Mouse (Mus musculus) midbrain, embryonic 13.5 days (tissue): ENCODE results near the gene Tmcc3. TPM values are rescaled to one million over a fixed set of nuclear protein-coding genes. Genes with fewer than 3 reads are reported as not detected.

Experiments used
- ATAC-seq: fragments of 200-750 bp; cut with Nextera tagmentation; 2 replicates; pipeline ENCODE4 v1.8.0; 2017; ENCODE audit warnings: mild to moderate bottlenecking, moderate TSS enrichment, moderate library complexity
- H3K27ac ChIP-seq: fragments of 300-500 bp; sonication (generic); 2 replicates; pipeline ENCODE4 v1.5.1; 2015; ENCODE audit warnings: inconsistent platforms, mild to moderate bottlenecking, moderate library complexity
- H3K27me3 ChIP-seq: fragments of 300-500 bp; sonication (generic); 2 replicates; pipeline ENCODE4 v1.6.1; 2015; ENCODE audit warnings: mild to moderate bottlenecking, inconsistent platforms
- H3K36me3 ChIP-seq: fragments of 300-500 bp; sonication (generic); 2 replicates; pipeline ENCODE4 v1.6.1; 2015; ENCODE audit warnings: mild to moderate bottlenecking, inconsistent platforms
- H3K4me1 ChIP-seq: fragments of 300-500 bp; sonication (generic); replicated peaks from 2 replicates; pipeline ENCODE4 v1.6.1; 2015; ENCODE audit warnings: inconsistent platforms
- H3K4me2 ChIP-seq: fragments of 300-500 bp; sonication (generic); replicated peaks from 2 replicates; pipeline ENCODE4 v1.6.1; 2015; ENCODE audit warnings: moderate library complexity, mild to moderate bottlenecking, inconsistent platforms
- H3K4me3 ChIP-seq: fragments of 300-500 bp; sonication (generic); replicated peaks from 2 replicates; pipeline ENCODE4 v1.5.1; 2015; ENCODE audit warnings: mild to moderate bottlenecking, inconsistent platforms
- H3K9ac ChIP-seq: fragments of 300-500 bp; sonication (generic); replicated peaks from 2 replicates; pipeline ENCODE4 v1.6.1; 2015; ENCODE audit warnings: mild to moderate bottlenecking, inconsistent platforms
- H3K9me3 ChIP-seq: fragments of 300-500 bp; sonication (generic); 2 replicates; pipeline ENCODE4 v1.6.1; 2016; ENCODE audit warnings: mild to moderate bottlenecking, inconsistent platforms
- WGBS: fragments of 180-500 bp; shearing (Covaris S2); methylation state at CpG from one replicate; pipeline ENCODE4 v1.1.7; 2015; 5-methylcytosine and 5-hydroxymethylcytosine counted together
- polyA plus RNA-seq: library from polyadenylated mRNA; unstranded; fragments of >200 nt; fragmentation: Nextera tagmentation; extraction: Ambion mirVana; gene quantifications from 2 replicates; pipeline ENCODE4 v1.2.1, GENCODE M21; 2015

Gene Tmcc3
- polyA plus RNA-seq, 1 experiment from 2014 or later: 6.6 TPM

- no peaks in the 10 kb centered on the region for H3K9me3 ChIP-seq
- H3K36me3 ChIP-seq: no peaks in the 10 kb centered on the region
- no peak for ATAC-seq
- no peak overlapping the region for H3K4me3 ChIP-seq
- WGBS: 85% methylated on average over 6 of the region's 6 CpGs
- H3K27me3 ChIP-seq: no peaks in the 10 kb centered on the region
- H3K4me1 ChIP-seq: no peaks in the 10 kb centered on the region
- no peak overlapping the region for H3K4me2 ChIP-seq
- no peak overlapping the region for H3K9ac ChIP-seq
- no peak overlapping the region for H3K27ac ChIP-seq
These were observed 153.9 kb downstream of the Tmcc3 start for GRCm38 (mm10) chr10:94465646-94466045.

GRCm38 (mm10) chr10:94466313-94466712 is 154.6 kb downstream of the Tmcc3 start:
- no peaks in the 10 kb centered on the region for H3K36me3 ChIP-seq
- H3K4me2 ChIP-seq: no peak overlapping the region
- WGBS: 82% methylated on average over 7 of the region's 7 CpGs
- no peaks in the 10 kb centered on the region for H3K9me3 ChIP-seq
- H3K4me1 ChIP-seq: no peaks in the 10 kb centered on the region
- H3K27ac ChIP-seq: no peak overlapping the region
- ATAC-seq: no peak
- no peaks in the 10 kb centered on the region for H3K27me3 ChIP-seq
- no peak overlapping the region for H3K9ac ChIP-seq
- H3K4me3 ChIP-seq: no peak overlapping the region

DNA sequence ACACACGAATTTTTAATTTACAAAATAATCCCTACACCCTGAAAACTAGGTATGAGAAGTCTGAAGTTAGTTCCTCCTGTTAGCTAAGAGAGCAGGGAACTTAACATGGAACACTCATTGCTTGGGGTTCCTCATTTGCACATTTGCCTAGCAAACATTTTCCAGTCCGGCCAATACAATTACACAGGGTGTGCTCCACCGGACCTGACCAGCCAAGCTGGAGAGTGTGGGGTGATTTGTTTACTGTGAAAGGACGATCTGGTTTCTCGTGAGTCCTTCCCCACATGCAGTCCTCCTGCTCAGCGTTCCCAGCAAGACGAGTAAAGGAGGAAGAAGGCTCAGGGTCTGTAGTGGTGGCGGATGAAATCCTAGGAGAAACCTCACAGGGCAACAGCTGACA is 159.7 kb downstream of the Tmcc3 start:
- Histone ChIP-seq H3K4me3 (no peak overlapping the region), H3K9me3 (no peaks in the 10 kb centered on the region), H3K9ac (no peak overlapping the region), H3K27me3 (no peaks in the 10 kb centered on the region), H3K4me1 (no peaks in the 10 kb centered on the region), H3K4me2 (no peak overlapping the region), H3K36me3 (no peaks in the 10 kb centered on the region), H3K27ac (no peak overlapping the region)
- no peak for ATAC-seq
- WGBS: 73% methylated on average over 8 of the region's 8 CpGs

- 74% methylated on average over 5 of the region's 5 CpGs for WGBS
- Histone ChIP-seq H3K36me3 (no peaks in the 10 kb centered on the region), H3K9ac (no peak overlapping the region), H3K4me3 (no peak overlapping the region), H3K4me1 (no peaks in the 10 kb centered on the region), H3K4me2 (no peak overlapping the region), H3K9me3 (no peaks in the 10 kb centered on the region), H3K27me3 (no peaks in the 10 kb centered on the region), H3K27ac (no peak overlapping the region)
- ATAC-seq: no peak
These were observed 161.8 kb downstream of the Tmcc3 start for GRCm38 (mm10) chr10:94473501-94473900.

DNA sequence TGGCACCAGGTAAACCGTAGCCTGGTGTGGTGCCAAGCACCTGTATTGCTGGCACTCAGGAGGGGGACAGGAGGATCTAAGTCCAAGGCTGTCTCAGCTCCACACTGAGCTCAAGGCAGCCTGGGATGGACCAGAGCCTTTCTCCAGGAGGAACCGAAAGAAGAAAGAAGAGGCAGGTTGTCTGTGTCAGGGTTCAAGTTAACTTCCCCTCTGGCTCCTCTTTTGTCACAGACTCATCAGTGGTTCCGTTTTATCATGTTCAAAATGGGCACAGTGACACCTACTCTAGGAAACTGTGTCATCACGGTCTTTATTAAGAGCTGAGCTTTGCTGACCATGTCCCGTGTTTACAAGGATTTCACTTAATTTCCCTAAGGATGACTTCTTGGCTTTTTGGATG is 162.4 kb downstream of the Tmcc3 start:
- H3K27me3 ChIP-seq: no peaks in the 10 kb centered on the region
- no peak overlapping the region for H3K27ac ChIP-seq
- H3K9me3 ChIP-seq: no peaks in the 10 kb centered on the region
- no peak overlapping the region for H3K9ac ChIP-seq
- no peak for ATAC-seq
- no peaks in the 10 kb centered on the region for H3K36me3 ChIP-seq
- WGBS: 91% methylated on average over 5 of the region's 5 CpGs
- no peaks in the 10 kb centered on the region for H3K4me1 ChIP-seq
- H3K4me2 ChIP-seq: no peak overlapping the region
- H3K4me3 ChIP-seq: no peak overlapping the region

GRCm38 (mm10) chr10:94477366-94478225 is 165.8 kb downstream of the Tmcc3 start:
- WGBS: 93% methylated on average over 13 of the region's 13 CpGs
- H3K9me3 ChIP-seq: no peaks in the 10 kb centered on the region
- H3K9ac ChIP-seq: no peak overlapping the region
- H3K27ac ChIP-seq: no peak overlapping the region
- H3K27me3 ChIP-seq: no peaks in the 10 kb centered on the region
- no peaks in the 10 kb centered on the region for H3K4me1 ChIP-seq
- no peaks in the 10 kb centered on the region for H3K36me3 ChIP-seq
- H3K4me2 ChIP-seq: no peak overlapping the region
- no peak overlapping the region for H3K4me3 ChIP-seq
- no peak for ATAC-seq

DNA sequence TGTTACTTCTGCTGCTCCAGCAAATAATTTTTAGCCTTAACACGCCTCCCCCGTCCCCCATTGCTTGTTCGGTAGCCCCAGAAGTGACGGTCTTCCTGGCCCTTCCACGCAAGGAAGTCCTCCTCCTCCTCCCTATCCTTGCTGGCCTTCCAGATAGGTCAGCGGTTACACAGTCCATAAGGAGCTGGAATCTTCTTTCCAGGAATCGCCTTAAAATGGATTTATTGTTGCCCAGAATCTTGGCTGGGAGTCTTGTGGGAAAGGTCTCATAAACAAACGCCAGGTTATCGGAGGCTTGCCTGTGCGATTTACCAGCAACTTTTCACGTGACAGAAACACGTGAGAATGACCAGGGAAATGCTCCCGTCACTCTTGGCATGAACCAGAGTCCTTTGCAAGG is 167.9 kb downstream of the Tmcc3 start:
- 87% methylated on average over 13 of the region's 13 CpGs for WGBS
- no peaks in the 10 kb centered on the region for H3K9me3 ChIP-seq
- no peaks in the 10 kb centered on the region for H3K4me1 ChIP-seq
- no peaks in the 10 kb centered on the region for H3K27me3 ChIP-seq
- no peaks in the 10 kb centered on the region for H3K36me3 ChIP-seq
- no peak overlapping the region for H3K9ac ChIP-seq
- no peak for ATAC-seq
- H3K4me3 ChIP-seq: no peak overlapping the region
- H3K27ac ChIP-seq: no peak overlapping the region
- H3K4me2 ChIP-seq: no peak overlapping the region

- Histone ChIP-seq H3K27ac (no peak overlapping the region), H3K27me3 (no peaks in the 10 kb centered on the region), H3K9ac (no peak overlapping the region), H3K4me1 (no peaks in the 10 kb centered on the region), H3K36me3 (no peaks in the 10 kb centered on the region), H3K9me3 (no peaks in the 10 kb centered on the region), H3K4me2 (no peak overlapping the region), H3K4me3 (no peak overlapping the region)
- no peak for ATAC-seq
- WGBS: 86% methylated on average over 13 of the region's 13 CpGs
These were observed 168.8 kb downstream of the Tmcc3 start for GRCm38 (mm10) chr10:94480380-94481101.

DNA sequence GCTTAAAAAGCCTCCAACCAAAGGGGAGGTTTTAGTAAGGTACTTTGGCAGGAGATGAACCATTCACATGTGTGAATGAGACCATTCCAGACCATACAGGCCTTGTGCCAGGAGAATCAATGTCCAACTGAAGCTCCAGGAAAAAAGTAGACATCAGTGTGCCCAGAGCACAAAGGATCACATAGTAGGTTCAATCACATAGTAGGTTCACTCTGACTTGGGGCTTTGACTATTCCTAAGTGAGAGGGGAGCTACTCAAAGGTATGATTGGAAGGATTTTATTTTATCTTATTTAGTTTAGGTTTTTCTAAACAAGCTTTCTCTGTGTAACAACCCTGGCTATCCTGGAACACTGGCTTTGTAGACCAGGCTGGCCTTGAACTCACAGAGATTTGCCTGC is 169.9 kb downstream of the Tmcc3 start:
- no peaks in the 10 kb centered on the region for H3K4me1 ChIP-seq
- H3K36me3 ChIP-seq: no peaks in the 10 kb centered on the region
- H3K4me3 ChIP-seq: no peak overlapping the region
- H3K9me3 ChIP-seq: no peaks in the 10 kb centered on the region
- H3K27me3 ChIP-seq: no peaks in the 10 kb centered on the region
- no peak overlapping the region for H3K27ac ChIP-seq
- no peak for ATAC-seq
- no peak overlapping the region for H3K4me2 ChIP-seq
- no peak overlapping the region for H3K9ac ChIP-seq

DNA sequence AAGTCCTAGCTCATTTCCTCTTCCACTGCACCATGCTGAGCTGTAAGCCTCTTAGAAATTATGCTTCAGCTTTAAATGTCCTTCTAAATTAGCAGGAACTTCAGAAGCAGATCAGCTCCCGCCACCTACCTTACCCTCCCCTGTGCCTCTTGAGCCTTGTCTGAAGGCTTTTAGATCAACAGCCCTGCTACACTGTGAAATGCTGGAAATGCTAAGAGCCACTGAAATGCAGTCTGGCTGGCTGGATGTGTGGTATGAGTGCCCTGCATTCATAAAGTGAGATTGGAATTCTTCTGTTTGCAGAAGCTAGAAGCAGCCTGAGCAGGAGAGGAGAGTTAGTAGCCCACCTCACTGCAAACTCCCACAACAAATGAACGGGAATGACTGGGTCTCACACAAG is 174.4 kb downstream of the Tmcc3 start:
- Histone ChIP-seq H3K27me3 (no peaks in the 10 kb centered on the region), H3K9me3 (no peaks in the 10 kb centered on the region), H3K9ac (no peak overlapping the region), H3K4me3 (no peak overlapping the region), H3K27ac (no peak overlapping the region), H3K4me1 (no peaks in the 10 kb centered on the region), H3K36me3 (no peaks in the 10 kb centered on the region), H3K4me2 (no peak overlapping the region)
- WGBS: 77% methylated on average over 2 of the region's 2 CpGs
- ATAC-seq: no peak

DNA sequence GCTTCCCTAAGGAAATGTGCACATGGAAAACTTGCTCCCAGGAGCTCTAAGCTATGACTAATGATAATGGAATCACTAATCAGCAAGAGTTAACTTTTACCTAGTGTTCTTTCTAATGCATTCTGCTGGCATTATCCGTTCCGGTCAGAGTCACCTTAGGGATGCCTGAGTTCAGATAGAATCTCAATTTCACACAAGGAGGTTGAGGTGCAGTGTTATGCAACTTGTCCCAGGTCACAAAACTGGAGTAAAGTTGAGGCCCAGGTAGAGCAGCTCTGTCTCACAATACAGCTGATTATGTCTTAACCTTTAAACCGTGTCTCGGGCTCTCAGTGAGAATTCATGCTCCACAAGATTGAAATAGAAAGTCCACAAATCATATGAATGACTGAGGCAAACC is 177.8 kb downstream of the Tmcc3 start:
- Histone ChIP-seq H3K36me3 (no peaks in the 10 kb centered on the region), H3K27ac (no peak overlapping the region), H3K4me1 (peaks cover 5% of the 10 kb centered on the region), H3K4me3 (no peak overlapping the region), H3K4me2 (no peak overlapping the region), H3K9me3 (no peaks in the 10 kb centered on the region), H3K27me3 (no peaks in the 10 kb centered on the region), H3K9ac (no peak overlapping the region)
- WGBS: 86% methylated on average over 4 of the region's 4 CpGs
- ATAC-seq: no peak

- no peak overlapping the region for H3K9ac ChIP-seq
- WGBS: 87% methylated on average over 3 of the region's 3 CpGs
These were observed 179.3 kb downstream of the Tmcc3 start for GRCm38 (mm10) chr10:94491006-94491405.

More at GRCm38 (mm10) chr10:94491006-94491405, 179.3 kb downstream of the Tmcc3 start:
- ATAC-seq: no peak
- H3K9me3 ChIP-seq: no peaks in the 10 kb centered on the region
- no peaks in the 10 kb centered on the region for H3K36me3 ChIP-seq
- peaks cover 10% of the 10 kb centered on the region for H3K4me1 ChIP-seq
- no peak overlapping the region for H3K4me2 ChIP-seq
- no peak overlapping the region for H3K27ac ChIP-seq
- no peak overlapping the region for H3K4me3 ChIP-seq
- H3K27me3 ChIP-seq: no peaks in the 10 kb centered on the region
